Mouse (Mus musculus) central nervous system, embryonic 14 days (tissue): Measurements from ENCODE around the gene Ssty1. TPM values are rescaled to one million over a fixed set of nuclear protein-coding genes. Genes with fewer than 3 reads are reported as not detected.

Experiments
- polyA plus RNA-seq: library from polyadenylated mRNA; depleted of rRNA; stranded (reverse); fragments of >200 nt; gene quantifications from 2 replicates; pipeline ENCODE4 v1.2.3, GENCODE M21; 2012; rRNA removed

The Ssty1 gene
- polyA plus RNA-seq: not detected in 2 replicates

DNA sequence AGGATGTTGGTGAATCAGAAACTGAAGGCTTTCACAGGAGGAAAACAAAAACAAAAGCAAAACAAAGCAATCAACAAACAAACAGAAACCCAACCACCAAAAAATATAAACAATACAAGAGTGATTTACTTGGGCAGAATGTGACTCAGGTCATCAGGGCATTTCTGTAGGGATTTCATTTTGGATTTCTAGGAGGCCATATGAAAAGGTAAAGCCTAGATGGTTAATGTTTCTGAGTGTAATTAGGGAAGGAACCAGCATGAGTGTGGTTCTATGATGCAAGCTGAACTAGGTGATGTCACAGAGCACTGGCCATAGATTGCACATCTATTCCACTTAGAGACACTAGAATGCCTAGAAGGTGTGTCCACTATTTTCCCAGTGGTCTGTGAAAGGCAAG lies at the start of gene Ssty1:
Gene Ssty1 (plus strand): TSS at position 301 of the 400 bp plus-strand sequence.

DNA sequence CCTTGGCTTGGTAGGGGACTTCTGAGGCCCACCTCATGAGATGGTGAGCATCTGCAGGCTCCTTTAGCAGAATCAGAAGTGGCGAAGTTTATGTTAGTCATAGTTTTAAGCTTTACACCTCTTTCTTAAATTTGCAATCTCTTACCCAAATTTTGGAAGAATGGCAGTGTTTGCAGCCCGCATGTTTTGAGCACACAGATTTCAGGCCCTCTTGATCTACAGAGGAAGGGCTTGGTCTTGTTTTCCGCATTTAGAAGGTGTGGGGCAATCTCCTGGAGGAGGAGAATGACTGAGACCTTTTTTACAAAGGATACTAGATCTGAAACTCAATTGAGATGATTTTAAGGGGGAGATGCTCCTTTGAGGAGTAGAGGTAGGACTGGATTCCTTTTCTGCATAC lies 27.2 kb upstream of the Ssty1 start, which contains the start of gene Gm21764:
Gene Gm21764 (minus strand): TSS at position 101 of the 400 bp plus-strand sequence.

Other genes starting within 250 kb of the Ssty1 start
- not detected in 2 replicates for gene Gm21904, start 242.8 kb upstream of the Ssty1 start, polyA plus RNA-seq
- not detected in 2 replicates for gene Gm20772, start 214.4 kb upstream of the Ssty1 start, polyA plus RNA-seq
- not detected in 2 replicates for gene Gm20831, start 214.4 kb upstream of the Ssty1 start, polyA plus RNA-seq
- gene Srsy, start 151.8 kb upstream of the Ssty1 start, polyA plus RNA-seq: not detected in 2 replicates
- not detected in 2 replicates for gene Gm21764, start 27.3 kb upstream of the Ssty1 start, polyA plus RNA-seq